Mouse (Mus musculus) heart, adult 10 weeks (tissue): ENCODE data around the gene Mindy4. TPM values are rescaled to one million over a fixed set of nuclear protein-coding genes. Genes with fewer than 3 reads are reported as not detected.

Source experiments
- polyA plus RNA-seq: library from polyadenylated mRNA; stranded (reverse); fragments of 350-450 nt; fragmentation: Illumina TruSeq; extraction: RNeasy Lipid Tissue Mini Kit (QIAGEN cat#74804); gene quantifications from one replicate; pipeline ENCODE4 v1.2.3, GENCODE M21; 2014; ENCODE audit warnings: low read depth, low replicate concordance

The Mindy4 gene
- polyA plus RNA-seq: 4.3 TPM

GRCm38 (mm10) chr6:55202913-55203910 is at the start of gene Mindy4:
Mindy4 (plus strand) TSS chr6:55203383.

GRCm38 (mm10) chr6:55174741-55175181 is 28.4 kb upstream of the Mindy4 start, which contains the start of gene Inmt:
Inmt (minus strand) TSS chr6:55175043.

GRCm38 (mm10) chr6:55335989-55336514 is 132.9 kb downstream of the Mindy4 start, which contains the start of gene Aqp1:
Aqp1 (plus strand) TSS chr6:55336432.

Other genes with a start within 250 kb of the Mindy4 start
- gene Nod1, start 230.8 kb upstream of the Mindy4 start, polyA plus RNA-seq: 18.4 TPM
- 22.0 TPM for gene Ggct, start 210.4 kb upstream of the Mindy4 start, polyA plus RNA-seq
- 57.4 TPM for gene Gars, start 165.4 kb upstream of the Mindy4 start, polyA plus RNA-seq
- 32.6 TPM for gene Crhr2, start 70.4 kb upstream of the Mindy4 start, polyA plus RNA-seq
- gene Inmt, start 28.3 kb upstream of the Mindy4 start, polyA plus RNA-seq: 14.1 TPM
- gene Aqp1, start 133.0 kb downstream of the Mindy4 start, polyA plus RNA-seq: 287 TPM
- gene Ghrhr, start 172.9 kb downstream of the Mindy4 start, polyA plus RNA-seq: not detected
- 4.9 TPM for gene Adcyap1r1, start 248.6 kb downstream of the Mindy4 start, polyA plus RNA-seq